Mouse (Mus musculus) C2C12 (cell line): Measurements from ENCODE around the gene Bub1.

Experiments
- CEBPB ChIP-seq: IDR thresholded peaks from one replicate; pipeline ENCODE4 v1.6.1; 2011; ENCODE audit warnings: low read depth, mild to moderate bottlenecking, control low read depth, moderate library complexity
- CTCF ChIP-seq: IDR thresholded peaks from one replicate; pipeline ENCODE4 v1.5.1; 2011; ENCODE audit not compliant: control insufficient read depth, insufficient read depth, insufficient read length
- FOSL1 ChIP-seq: IDR thresholded peaks from one replicate; pipeline ENCODE4 v1.8.0; 2011; ENCODE audit warnings: mild to moderate bottlenecking, low read length; ENCODE audit not compliant: poor library complexity, insufficient read depth, severe bottlenecking
- MAX ChIP-seq: IDR thresholded peaks from one replicate; pipeline ENCODE4 v1.6.1; 2011; ENCODE audit warnings: mild to moderate bottlenecking, control low read depth
- MYOG ChIP-seq: IDR thresholded peaks from one replicate; pipeline ENCODE4 v1.6.1; 2011; ENCODE audit not compliant: control insufficient read depth, insufficient read length; ENCODE audit errors: extremely low read depth
- USF1 ChIP-seq: IDR thresholded peaks from one replicate; pipeline ENCODE4 v1.6.1; 2011; ENCODE audit warnings: low read depth, mild to moderate bottlenecking, control low read depth, moderate library complexity

DNA sequence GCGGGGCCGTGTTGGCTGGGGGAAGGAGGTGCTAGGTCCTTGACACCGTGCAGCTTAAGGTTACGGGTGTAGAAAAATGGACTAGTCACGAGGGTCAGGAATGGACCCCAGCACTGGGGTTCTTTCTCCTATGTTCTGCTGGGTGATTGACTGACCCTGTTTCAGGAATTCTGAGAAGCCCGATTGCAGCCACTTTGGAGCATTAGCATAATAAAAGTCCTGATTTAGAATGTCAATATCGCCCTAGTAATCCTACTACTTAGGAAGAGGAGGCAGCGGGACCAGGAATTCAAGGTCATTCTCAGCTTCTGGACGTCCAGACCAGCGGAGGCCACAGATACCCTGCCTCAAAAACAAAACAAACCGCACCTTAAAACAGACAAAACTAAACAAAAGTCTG, 7.8 kb upstream of the Bub1 start:
- no peak for TF ChIP-seq CTCF
- no peak for TF ChIP-seq CEBPB
- no peak for TF ChIP-seq FOSL1
- TF ChIP-seq MAX: no peak
- TF ChIP-seq USF1: no peak
- TF ChIP-seq MYOG: no peak
